Mouse (Mus musculus): ENCODE measurements around the gene Srpk2. TPM values are rescaled to one million over a fixed set of nuclear protein-coding genes. Genes with fewer than 3 reads are reported as not detected.
"Not testable (repeated sequence)": the region's sequence is repeated elsewhere in the genome, so short reads cannot be mapped to it uniquely, and the experiment has no call there.

Srpk2 gene
- total RNA-seq, 1 experiment from 2014 or later: 26.5 TPM

- no peak for ATAC-seq (replicated peaks; ENCODE audit: insufficient number of reproducible peaks, low FRiP score, low TSS enrichment, poor library complexity, severe bottlenecking)
Measured at GRCm38 (mm10) chr5:23579120-23579880, 105.1 kb downstream of the Srpk2 start.

GRCm38 (mm10) chr5:23578322-23578957 lies 106.0 kb downstream of the Srpk2 start:
- no peak for ATAC-seq (replicated peaks; ENCODE audit: insufficient number of reproducible peaks, low FRiP score, low TSS enrichment, poor library complexity, severe bottlenecking)

DNA sequence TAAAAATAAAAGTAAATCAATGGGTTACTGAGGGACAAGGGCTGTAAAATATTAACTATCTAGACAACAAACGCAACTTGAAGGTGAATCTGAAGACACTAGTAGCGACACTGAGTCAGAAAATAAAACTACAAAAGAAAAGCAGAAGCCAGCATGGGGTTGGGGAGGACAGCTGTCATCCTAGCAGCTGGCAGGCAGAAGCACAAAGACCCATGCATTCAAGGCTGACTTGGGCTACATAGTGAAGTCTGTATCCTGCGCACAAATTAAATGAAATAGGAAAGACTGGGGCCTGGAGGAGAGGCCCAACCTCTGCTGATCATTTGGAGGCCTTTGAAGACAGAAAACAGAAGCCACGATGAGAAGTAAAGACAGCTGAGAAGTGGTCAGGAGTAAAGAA lies 106.6 kb downstream of the Srpk2 start:
- ATAC-seq (replicated peaks; ENCODE audit: insufficient number of reproducible peaks, low FRiP score, low TSS enrichment, poor library complexity, severe bottlenecking): no peak

- no peak for ATAC-seq (replicated peaks; ENCODE audit: insufficient number of reproducible peaks, low FRiP score, low TSS enrichment, poor library complexity, severe bottlenecking)
Measured at GRCm38 (mm10) chr5:23576336-23577094, 107.9 kb downstream of the Srpk2 start.

DNA sequence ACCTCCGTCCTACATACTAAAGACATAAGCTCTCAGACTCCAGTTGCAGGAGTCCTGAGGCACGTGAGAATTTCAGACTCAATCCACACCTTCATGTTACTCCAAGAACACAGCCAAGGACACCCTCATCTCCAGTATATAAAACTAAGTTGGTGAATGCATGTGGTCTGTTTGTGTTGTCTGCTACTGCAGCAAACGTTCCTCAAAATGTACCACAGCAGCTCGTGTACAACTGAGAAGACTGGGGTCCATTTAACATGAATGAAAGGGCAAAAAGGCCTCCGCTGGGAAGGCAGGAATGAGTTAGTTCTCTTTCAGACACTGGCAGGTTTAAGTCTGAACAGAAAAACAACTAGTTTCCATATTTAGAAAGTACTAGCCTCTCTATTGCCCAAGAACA lies 110.5 kb downstream of the Srpk2 start:
- no peak for ATAC-seq (replicated peaks; ENCODE audit: insufficient number of reproducible peaks, low FRiP score, low TSS enrichment, poor library complexity, severe bottlenecking)

DNA sequence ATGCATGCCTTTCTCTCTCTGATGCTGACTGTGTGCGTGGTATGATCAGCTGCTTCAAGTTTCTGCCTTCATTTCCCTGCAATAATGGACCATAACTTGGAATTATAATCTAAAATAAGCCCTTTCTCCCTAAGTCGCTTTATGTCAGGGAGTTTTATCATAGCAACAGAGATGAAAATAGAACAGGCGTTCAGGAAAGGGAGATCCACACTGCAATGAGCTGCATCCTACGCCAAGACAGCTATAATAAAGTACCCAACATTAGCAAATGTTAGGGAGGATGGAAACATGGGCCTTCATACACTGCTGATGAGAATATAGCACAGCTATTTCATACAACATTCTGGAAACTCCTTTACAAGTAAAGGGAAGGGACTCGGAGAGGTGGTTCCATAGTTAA lies 116.2 kb downstream of the Srpk2 start:
- no peak for ATAC-seq (replicated peaks; ENCODE audit: insufficient number of reproducible peaks, low FRiP score, low TSS enrichment, poor library complexity, severe bottlenecking)

GRCm38 (mm10) chr5:23566382-23566781 lies 118.0 kb downstream of the Srpk2 start:
- 0 out of 2 replicates have a peak, but pooled peaks have one; percentile 27 for ATAC-seq (replicated peaks; ENCODE audit: insufficient number of reproducible peaks, low FRiP score, low TSS enrichment, poor library complexity, severe bottlenecking)

- no peak for ATAC-seq (replicated peaks; ENCODE audit: insufficient number of reproducible peaks, low FRiP score, low TSS enrichment, poor library complexity, severe bottlenecking)
Measured at GRCm38 (mm10) chr5:23562278-23563060, 121.9 kb downstream of the Srpk2 start.

DNA sequence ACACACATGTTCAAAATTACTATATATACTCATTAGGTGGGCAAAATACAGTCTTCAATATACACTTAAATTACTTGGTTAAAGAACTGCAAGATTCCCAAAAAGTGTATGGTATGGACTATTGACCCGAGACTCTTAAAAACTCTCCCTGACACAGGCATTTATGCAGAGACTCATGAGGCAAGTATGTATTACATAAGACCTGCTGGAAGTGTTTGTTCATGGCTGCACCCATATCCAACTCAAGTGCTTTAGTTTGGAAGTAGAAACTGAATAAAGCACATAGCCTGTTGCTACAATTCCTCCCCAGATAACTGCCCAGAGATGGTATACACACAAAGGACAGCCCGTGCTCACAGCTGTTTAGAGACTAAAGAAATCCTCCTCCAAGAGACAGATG lies 123.2 kb downstream of the Srpk2 start:
- ATAC-seq (replicated peaks; ENCODE audit: insufficient number of reproducible peaks, low FRiP score, low TSS enrichment, poor library complexity, severe bottlenecking): no peak

DNA sequence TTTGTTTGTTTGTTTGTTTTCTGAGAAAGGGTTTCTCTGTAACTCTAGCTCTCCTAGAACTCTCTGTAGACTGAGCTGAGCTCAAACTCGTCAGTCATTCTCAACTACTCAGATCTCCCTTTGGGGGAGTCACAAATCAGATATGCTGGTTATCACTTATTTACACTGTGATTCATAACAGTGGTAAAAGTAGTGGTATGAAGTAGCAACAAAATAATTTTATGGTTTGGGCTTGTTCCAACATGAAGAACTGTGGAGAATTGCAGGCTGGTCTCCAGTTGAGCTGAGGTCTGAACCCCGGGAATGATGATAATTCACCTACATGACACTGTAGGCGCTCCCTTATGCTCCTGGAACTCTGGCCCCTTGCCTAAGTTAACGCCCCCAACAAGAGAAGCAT lies 124.2 kb downstream of the Srpk2 start:
- no peak for ATAC-seq (replicated peaks; ENCODE audit: insufficient number of reproducible peaks, low FRiP score, low TSS enrichment, poor library complexity, severe bottlenecking)

GRCm38 (mm10) chr5:23556007-23556770 lies 128.2 kb downstream of the Srpk2 start:
- ATAC-seq (replicated peaks; ENCODE audit: insufficient number of reproducible peaks, low FRiP score, low TSS enrichment, poor library complexity, severe bottlenecking): no peak

DNA sequence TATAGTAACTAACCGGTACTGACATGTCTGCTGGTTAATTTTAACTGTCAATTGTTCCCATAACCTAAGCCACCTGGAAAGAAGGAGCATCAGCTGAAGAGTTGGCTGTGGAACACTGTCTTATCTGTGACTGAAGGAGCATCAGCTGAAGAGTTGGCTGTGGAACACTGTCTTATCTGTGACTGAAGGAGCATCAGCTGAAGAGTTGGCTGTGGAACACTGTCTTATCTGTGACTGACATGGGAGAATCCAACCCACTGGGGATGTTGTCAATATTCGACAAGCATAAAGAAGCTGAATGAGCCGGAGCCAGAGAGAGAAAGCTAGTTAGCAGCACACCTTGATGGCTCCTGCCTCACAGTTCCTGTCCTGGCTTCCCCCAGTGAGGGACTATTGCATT lies 131.1 kb downstream of the Srpk2 start:
- ATAC-seq (replicated peaks; ENCODE audit: insufficient number of reproducible peaks, low FRiP score, low TSS enrichment, poor library complexity, severe bottlenecking): not testable (repeated sequence)

- no peak for ATAC-seq (replicated peaks; ENCODE audit: insufficient number of reproducible peaks, low FRiP score, low TSS enrichment, poor library complexity, severe bottlenecking)
Measured at GRCm38 (mm10) chr5:23551687-23552086, 132.7 kb downstream of the Srpk2 start.

GRCm38 (mm10) chr5:23535692-23536091 lies 148.7 kb downstream of the Srpk2 start:
- ATAC-seq (replicated peaks; ENCODE audit: insufficient number of reproducible peaks, low FRiP score, low TSS enrichment, poor library complexity, severe bottlenecking): no peak

GRCm38 (mm10) chr5:23531541-23532096 lies 152.8 kb downstream of the Srpk2 start:
- no peak for ATAC-seq (replicated peaks; ENCODE audit: insufficient number of reproducible peaks, low FRiP score, low TSS enrichment, poor library complexity, severe bottlenecking)

DNA sequence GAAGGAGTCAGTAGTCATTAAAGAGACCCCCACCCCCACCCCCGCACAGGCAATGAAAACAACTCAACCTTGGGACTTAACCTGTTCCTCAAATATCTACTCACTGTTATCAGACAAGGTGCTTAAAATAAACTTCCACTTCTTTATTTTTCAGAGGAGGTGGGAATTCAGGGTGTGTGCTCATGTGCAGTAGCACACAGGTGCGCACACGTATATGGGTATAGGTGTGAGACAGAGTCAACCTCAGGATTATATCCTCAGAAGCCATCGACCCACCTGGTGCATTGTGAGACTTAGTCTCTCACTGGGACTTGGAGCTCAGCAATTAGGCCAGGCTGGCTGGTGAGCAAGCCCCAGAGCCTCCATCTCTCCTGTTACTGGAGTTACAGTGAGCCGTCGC lies 153.3 kb downstream of the Srpk2 start:
- ATAC-seq (replicated peaks; ENCODE audit: insufficient number of reproducible peaks, low FRiP score, low TSS enrichment, poor library complexity, severe bottlenecking): no peak

DNA sequence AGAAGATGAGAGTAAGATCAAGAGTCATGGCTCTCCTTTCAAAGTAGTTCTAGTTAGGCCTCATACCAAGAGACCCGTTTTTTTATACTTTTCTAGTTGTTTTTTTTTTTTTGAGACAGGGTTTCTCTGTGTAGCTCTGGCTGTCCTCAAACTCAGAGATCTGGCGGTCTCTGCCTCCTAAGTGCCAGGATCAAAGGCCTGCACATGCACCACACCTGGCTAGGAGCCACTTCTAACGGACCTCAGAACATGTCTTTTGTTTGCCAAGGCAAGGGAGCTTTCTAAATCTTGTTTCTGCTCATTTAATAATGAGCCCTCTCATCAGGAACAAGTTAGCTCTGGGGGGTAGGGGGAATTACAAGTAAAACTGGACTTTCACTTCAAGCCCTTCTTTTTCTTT lies 159.8 kb downstream of the Srpk2 start:
- ATAC-seq (replicated peaks; ENCODE audit: insufficient number of reproducible peaks, low FRiP score, low TSS enrichment, poor library complexity, severe bottlenecking): no peak

DNA sequence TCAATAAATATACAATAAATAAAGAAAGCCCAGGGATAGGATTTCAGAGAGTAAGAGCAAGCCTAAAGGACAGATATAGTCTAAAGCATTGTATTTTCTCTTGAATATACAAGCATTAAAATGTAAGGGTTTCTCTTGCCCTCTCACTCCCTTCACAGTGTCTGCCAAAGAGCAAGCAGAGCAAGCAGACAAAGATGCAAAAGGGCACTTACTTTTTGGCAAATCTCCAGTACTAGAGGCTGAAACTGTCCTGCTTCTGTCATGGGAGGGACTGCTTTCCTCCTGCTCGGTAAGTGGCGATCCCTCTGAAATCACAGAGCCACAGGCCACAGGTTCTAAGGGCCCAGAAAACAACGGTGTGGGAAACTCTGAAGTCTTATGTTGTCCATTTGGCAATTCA lies 160.5 kb downstream of the Srpk2 start:
- no peak for ATAC-seq (replicated peaks; ENCODE audit: insufficient number of reproducible peaks, low FRiP score, low TSS enrichment, poor library complexity, severe bottlenecking)

Data from monocyte, adult 5-6 weeks (primary cell).